Mouse (Mus musculus) C2C12 (cell line): ENCODE measurements around the gene Cd70.

Experiments used
- CEBPB ChIP-seq: IDR thresholded peaks from one replicate; pipeline ENCODE4 v1.6.1; 2011; ENCODE audit warnings: low read depth, mild to moderate bottlenecking, control low read depth, moderate library complexity
- CTCF ChIP-seq: IDR thresholded peaks from one replicate; pipeline ENCODE4 v1.5.1; 2011; ENCODE audit not compliant: control insufficient read depth, insufficient read depth, insufficient read length
- FOSL1 ChIP-seq: IDR thresholded peaks from one replicate; pipeline ENCODE4 v1.8.0; 2011; ENCODE audit warnings: mild to moderate bottlenecking, low read length; ENCODE audit not compliant: poor library complexity, insufficient read depth, severe bottlenecking
- MAX ChIP-seq: IDR thresholded peaks from one replicate; pipeline ENCODE4 v1.6.1; 2011; ENCODE audit warnings: mild to moderate bottlenecking, control low read depth
- MYOD1 ChIP-seq: IDR thresholded peaks from one replicate; pipeline ENCODE4 v1.6.1; 2011; ENCODE audit warnings: low read depth; ENCODE audit not compliant: control insufficient read depth, insufficient read length
- MYOG ChIP-seq: IDR thresholded peaks from one replicate; pipeline ENCODE4 v1.6.1; 2011; ENCODE audit not compliant: control insufficient read depth, insufficient read length; ENCODE audit errors: extremely low read depth
- USF1 ChIP-seq: IDR thresholded peaks from one replicate; pipeline ENCODE4 v1.6.1; 2011; ENCODE audit warnings: low read depth, mild to moderate bottlenecking, control low read depth, moderate library complexity

DNA sequence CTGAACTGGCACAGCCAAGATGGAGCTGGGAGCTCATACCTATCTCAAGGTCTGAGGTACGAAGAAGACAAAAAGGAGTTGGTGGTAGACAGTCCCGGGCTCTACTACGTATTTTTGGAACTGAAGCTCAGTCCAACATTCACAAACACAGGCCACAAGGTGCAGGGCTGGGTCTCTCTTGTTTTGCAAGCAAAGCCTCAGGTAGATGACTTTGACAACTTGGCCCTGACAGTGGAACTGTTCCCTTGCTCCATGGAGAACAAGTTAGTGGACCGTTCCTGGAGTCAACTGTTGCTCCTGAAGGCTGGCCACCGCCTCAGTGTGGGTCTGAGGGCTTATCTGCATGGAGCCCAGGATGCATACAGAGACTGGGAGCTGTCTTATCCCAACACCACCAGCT is 42.5 kb downstream of the Cd70 start:
- TF ChIP-seq CTCF (no peak), MYOD1 (no peak), CEBPB (no peak), USF1 (no peak), MAX (no peak), FOSL1 (no peak), MYOG (no peak)
